Mouse (Mus musculus) E14TG2a.4 (cell line): ENCODE measurements at regions not wholly inside any gene's neighbourhood (a gene's known extent, or its start where the extent isn't known, plus 50 kb on each side); places are given as distances from the start of the nearest gene placed in this dataset.

Experiments
- CTCF ChIP-seq: conservative IDR thresholded peaks from 2 replicates; pipeline ENCODE4 v1.5.1; 2014; ENCODE audit warnings: low read length
- POU5F1 ChIP-seq: IDR thresholded peaks from 2 replicates; pipeline ENCODE4 v1.6.1; 2014; ENCODE audit warnings: low read length, borderline replicate concordance

DNA sequence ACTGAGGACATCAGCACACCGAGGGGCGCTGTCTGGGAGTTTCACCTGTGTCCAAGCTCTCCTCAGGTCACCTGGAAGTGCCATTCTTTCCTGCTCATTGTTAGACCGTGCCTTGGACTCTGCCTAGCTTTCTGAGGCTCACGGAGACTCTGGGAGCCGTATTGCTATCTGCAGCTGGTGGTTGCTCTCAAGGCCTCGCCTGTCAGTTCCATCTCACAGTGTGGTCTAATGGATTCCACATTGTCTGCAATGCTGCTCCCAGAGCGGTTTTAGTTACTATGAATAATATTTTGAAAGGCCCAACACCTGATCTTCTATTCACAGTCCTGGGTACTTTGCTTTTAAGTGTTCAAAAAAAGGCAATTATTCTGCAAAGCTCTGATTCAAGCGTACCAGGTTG is 117.9 kb upstream of the Sdr16c6 start:
- TF ChIP-seq CTCF (no peak), POU5F1 (no peak)
